Mouse (Mus musculus) heart, adult 2 months (tissue): ENCODE measurements around the gene Adgre4. TPM values are rescaled to one million over a fixed set of nuclear protein-coding genes. Genes with fewer than 3 reads are reported as not detected.
"Not testable (repeated sequence)": the region's sequence is repeated elsewhere in the genome, so short reads cannot be mapped to it uniquely, and the experiment has no call there.

Experiments used
- DNase-seq, 2 experiments: peaks; one replicate each; pipeline ENCODE4 v3.0.0; 2021
- H3K27ac ChIP-seq: fragments of 200-600 bp; 2 replicates; pipeline ENCODE4 v1.8.1; 2022
- H3K27me3 ChIP-seq: fragments of 200-500 bp; 2 replicates; pipeline ENCODE4 v1.6.1; 2012; ENCODE audit warnings: mild to moderate bottlenecking, low read length, inconsistent platforms, mixed read lengths; ENCODE audit not compliant: control insufficient read depth, insufficient read depth
- H3K36me3 ChIP-seq: fragments of 200-500 bp; 2 replicates; pipeline ENCODE4 v1.6.1; 2012; ENCODE audit warnings: low read length, inconsistent platforms; ENCODE audit not compliant: control insufficient read depth, insufficient read depth
- H3K4me1 ChIP-seq: fragments of 200-500 bp; 2 replicates; pipeline ENCODE4 v1.6.1; 2011; ENCODE audit warnings: low read length; ENCODE audit not compliant: control insufficient read depth, insufficient read depth
- H3K4me3 ChIP-seq: fragments of 200-600 bp; 2 replicates; pipeline ENCODE4 v1.8.1; 2022
- H3K79me2 ChIP-seq: fragments of 200-500 bp; replicated peaks from 2 replicates; pipeline ENCODE4 v1.6.1; 2012; ENCODE audit warnings: mild to moderate bottlenecking, inconsistent platforms, low read length, moderate library complexity, mixed read lengths; ENCODE audit not compliant: control insufficient read depth, insufficient read depth
- H3K9ac ChIP-seq: fragments of 200-500 bp; 2 replicates; pipeline ENCODE4 v1.6.1; 2012; ENCODE audit warnings: low read depth, mild to moderate bottlenecking, control low read depth, inconsistent platforms, low read length, mixed read lengths
- CTCF ChIP-seq: fragments of 200-600 bp; IDR thresholded peaks from 2 replicates; pipeline ENCODE4 v1.8.1; 2022; ENCODE audit warnings: antibody characterized with exemption, mild to moderate bottlenecking, moderate library complexity
- EP300 ChIP-seq: fragments of 200-500 bp; IDR thresholded peaks from 2 replicates; pipeline ENCODE4 v1.6.1; 2011; ENCODE audit warnings: low read depth, low read length, control low read depth; ENCODE audit not compliant: insufficient read depth
- POLR2A ChIP-seq: fragments of 200-500 bp; IDR thresholded peaks from 2 replicates; pipeline ENCODE4 v1.6.1; 2011; ENCODE audit warnings: mild to moderate bottlenecking, low read depth, low read length, control low read depth; ENCODE audit not compliant: insufficient read depth
- WGBS: fragments of 180-500 bp; shearing (Covaris S2); methylation state at CpG from one replicate; pipeline ENCODE4 v1.1.7; 2018; 5-methylcytosine and 5-hydroxymethylcytosine counted together
- intact Hi-C: fragments of 180-260 bp; cut with DNase I; formaldehyde crosslinking; loops from one replicate; pipeline ENCODE4 v1.15.1; 2025
- polyA plus RNA-seq: library from polyadenylated mRNA; depleted of rRNA; stranded (reverse); fragments of >200 nt; gene quantifications from 2 replicates; pipeline ENCODE4 v1.2.3, GENCODE M21; 2012
- total RNA-seq, 2 experiments: library from RNA; stranded (reverse); gene quantifications; 2 replicates each; pipeline ENCODE4 v1.2.3; 2021

Gene Adgre4
- total and polyA plus RNA-seq, 3 experiments = 0.47 to 0.92 (median 0.75) TPM

DNA sequence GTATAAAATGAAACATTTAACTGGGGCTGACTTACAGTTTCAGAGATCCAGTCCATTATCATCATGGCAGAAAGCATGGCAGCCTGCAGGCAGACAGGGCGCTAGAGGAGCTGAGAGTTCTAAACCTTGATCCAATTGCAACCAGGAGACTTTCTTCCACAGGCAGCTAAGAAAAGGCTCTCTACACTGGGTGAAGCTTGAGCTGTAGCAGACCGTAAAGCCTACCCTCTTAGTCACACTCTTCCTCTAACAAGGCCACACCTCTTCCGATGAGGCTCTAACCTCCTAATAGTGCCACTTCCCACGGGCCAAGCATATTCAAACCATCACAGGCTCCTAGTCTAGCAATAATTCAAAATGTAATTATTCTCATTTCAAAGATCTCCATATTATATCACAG is 127.4 kb downstream of the Adgre4 start:
- Histone ChIP-seq H3K4me1 (no peaks in the 10 kb centered on the region; the same call in 1 of the 2 replicates), H3K27ac (no peak overlapping the region), H3K79me2 (no peaks in the 10 kb centered on the region), H3K4me3 (no peak overlapping the region), H3K27me3 (no peaks in the 10 kb centered on the region), H3K36me3 (no peaks in the 10 kb centered on the region), H3K9ac (no peak overlapping the region)
- intact Hi-C loops = no loop called here
- DNase-seq = no peak
- 86% methylated on average over 4 of the region's 4 CpGs for WGBS
- TF ChIP-seq EP300 (no peak), POLR2A (no peak), CTCF (no peak)

DNA sequence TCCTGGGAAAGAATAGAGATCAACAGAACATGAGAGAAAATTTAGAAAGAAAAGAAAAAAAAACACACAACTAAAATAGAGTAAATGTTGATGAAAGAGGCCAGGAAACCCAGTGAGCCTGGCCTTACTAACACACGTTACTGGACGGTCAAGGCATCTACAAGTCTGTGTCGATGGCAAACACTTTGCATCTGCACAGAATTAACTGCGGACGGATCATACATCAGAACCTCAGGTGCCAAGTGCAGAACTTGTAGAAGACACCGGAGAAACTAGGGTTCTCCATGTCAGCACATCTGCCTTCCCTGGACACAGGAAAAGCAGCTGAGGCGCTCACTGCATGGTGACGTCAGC is 128.5 kb downstream of the Adgre4 start:
- H3K4me1 ChIP-seq, intact Hi-C loops, H3K79me2 ChIP-seq, H3K36me3 ChIP-seq, H3K27me3 ChIP-seq: not testable (repeated sequence)
- Histone ChIP-seq H3K9ac (peak overlapping the region; percentile 45; the same call in 1 of the 2 replicates), H3K4me3 (peak overlapping the region; percentile 47), H3K27ac (peak overlapping the region; percentile 74)
- DNase-seq = peak in 1 of 2 experiments; percentile 46
- WGBS = 1% methylated on average over 6 of the region's 8 CpGs

DNA sequence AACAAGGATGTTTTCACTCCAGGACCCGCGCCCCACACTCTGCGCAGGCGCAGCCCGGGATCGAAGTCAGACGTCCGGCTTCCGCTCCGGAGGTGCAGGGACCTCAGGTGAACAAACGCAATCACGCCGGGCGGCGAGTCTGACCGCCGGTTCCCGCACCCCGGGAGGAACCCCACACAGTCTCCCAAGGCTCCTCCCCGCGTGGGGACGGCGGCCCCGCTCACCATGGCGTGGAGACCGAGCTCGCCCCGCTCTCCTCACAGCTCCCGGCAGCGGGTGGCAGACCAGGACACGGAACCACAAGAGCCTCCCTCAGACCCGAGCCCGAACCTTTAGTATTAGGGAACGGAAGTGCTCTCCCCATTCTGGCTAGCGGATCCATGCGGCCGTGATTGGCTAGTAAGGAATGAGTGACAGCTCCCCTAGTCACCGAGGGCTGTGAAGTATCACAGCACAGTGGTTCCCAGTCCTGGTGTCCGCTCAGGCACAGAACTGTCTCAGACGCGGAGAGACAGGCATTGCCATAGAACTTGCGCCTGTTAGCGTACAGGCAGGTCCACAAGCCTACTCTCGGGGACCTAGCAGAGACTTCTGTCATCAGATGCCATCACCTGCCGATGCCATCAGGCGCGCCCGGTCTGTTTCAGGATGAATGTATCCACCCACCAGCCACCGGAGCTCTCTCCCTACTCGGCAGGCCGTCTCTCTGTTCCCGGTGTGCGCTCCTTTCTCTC is 129.0 kb downstream of the Adgre4 start, which contains the start of gene Zfp119a:
Zfp119a (minus strand) TSS at position 295 of the 734 bp plus-strand sequence.
- TF ChIP-seq POLR2A = peak; percentile 87
- H3K79me2 ChIP-seq, H3K36me3 ChIP-seq, intact Hi-C loops, H3K4me1 ChIP-seq, H3K27me3 ChIP-seq: not testable (repeated sequence)
- H3K4me3 ChIP-seq = peak within 1 kb of the TSS; percentile 53
- DNase-seq = peak; percentile 85 to 87
- under 1% methylated on average over 48 of the region's 53 CpGs for WGBS
- H3K27ac ChIP-seq = peak within 1 kb of the TSS; percentile 76
- H3K9ac ChIP-seq = peak within 1 kb of the TSS; percentile 58

DNA sequence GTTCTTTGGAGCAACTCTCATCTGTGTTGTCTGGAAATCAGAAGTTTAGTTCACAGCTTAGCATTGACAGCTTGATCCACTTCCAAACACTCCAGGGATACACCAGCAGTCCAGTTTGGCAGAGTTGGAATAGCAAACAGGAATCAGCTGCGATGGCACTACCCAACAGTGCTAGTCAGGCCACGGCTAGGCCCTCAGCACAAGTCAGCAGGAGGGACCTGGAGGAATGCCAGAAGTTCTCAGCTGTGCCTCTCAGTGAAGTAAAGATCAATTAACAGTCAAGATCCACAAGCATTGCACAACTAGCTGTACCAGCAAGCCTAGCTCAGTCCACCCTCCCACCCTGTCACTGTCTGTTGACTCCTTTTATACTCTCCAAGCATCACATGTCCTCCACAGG is 133.8 kb downstream of the Adgre4 start:
- Histone ChIP-seq H3K9ac (no peak overlapping the region), H3K4me1 (no peaks in the 10 kb centered on the region), H3K27me3 (no peaks in the 10 kb centered on the region), H3K4me3 (no peak overlapping the region), H3K79me2 (no peaks in the 10 kb centered on the region), H3K27ac (no peak overlapping the region), H3K36me3 (no peaks in the 10 kb centered on the region)
- no peak for DNase-seq
- TF ChIP-seq CTCF = no peak
- TF ChIP-seq POLR2A = no peak
- no peak for TF ChIP-seq EP300
- 35% methylated on average over 2 of the region's 2 CpGs for WGBS
- intact Hi-C loops = loop anchor here (5.0 kb wide), 1 partner anchor 171 kb away; the partner anchor contains the start of gene Pot1b

DNA sequence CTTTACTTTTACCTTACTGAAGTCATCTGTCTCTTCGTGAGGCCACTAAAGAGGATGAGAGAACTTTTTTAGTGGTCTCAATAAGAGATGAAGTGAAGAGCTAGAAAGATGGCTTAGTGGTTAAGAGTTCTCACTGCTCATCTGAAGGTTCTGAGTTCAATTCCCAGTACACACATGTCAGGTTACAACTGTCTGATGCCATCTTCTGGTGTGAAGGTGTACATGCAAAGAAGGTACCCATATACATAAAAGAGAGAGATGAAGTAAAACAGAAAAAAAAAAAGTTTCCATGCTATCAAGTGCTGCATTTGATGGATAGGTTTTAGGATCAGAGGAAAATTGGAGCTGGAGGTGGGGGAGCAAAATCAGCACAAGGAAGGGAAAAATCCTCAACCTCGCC is 135.1 kb downstream of the Adgre4 start:
- WGBS = 36% methylated on average over 2 of the region's 2 CpGs
- Histone ChIP-seq H3K27ac (no peak overlapping the region), H3K79me2 (no peaks in the 10 kb centered on the region), H3K9ac (no peak overlapping the region), H3K27me3 (no peaks in the 10 kb centered on the region), H3K4me3 (no peak overlapping the region), H3K4me1 (no peaks in the 10 kb centered on the region), H3K36me3 (no peaks in the 10 kb centered on the region)
- intact Hi-C loops = loop anchor here (5.0 kb wide), 1 partner anchor 173 kb away; the partner anchor contains the start of gene Pot1b
- TF ChIP-seq CTCF = peak; percentile 16; the same call in 1 of the 2 replicates
- TF ChIP-seq POLR2A = no peak
- DNase-seq = no peak

DNA sequence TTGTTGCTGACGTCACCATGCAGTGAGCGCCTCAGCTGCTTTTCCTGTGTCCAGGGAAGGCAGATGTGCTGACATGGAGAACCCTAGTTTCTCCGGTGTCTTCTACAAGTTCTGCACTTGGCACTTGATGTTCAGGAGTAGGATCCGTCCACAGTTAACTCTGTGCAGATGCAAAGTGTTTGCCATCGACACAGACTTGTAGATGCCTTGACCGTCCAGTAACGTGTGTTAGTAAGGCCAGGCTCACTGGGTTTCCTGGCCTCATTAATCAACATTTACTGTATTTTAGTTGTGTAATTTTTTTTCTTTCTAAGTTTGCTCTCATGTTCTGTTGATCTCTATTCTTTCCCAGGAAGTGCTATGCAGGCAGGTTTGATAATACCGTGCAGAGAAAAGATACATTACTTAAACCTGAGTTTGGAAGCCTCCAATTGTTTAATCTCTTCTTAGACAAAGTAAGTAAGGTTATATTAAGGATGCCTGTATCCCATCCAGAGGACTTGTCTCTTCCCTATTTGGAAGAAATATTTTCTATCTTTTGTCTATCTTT is 142.7 kb downstream of the Adgre4 start:
- DNase-seq = not testable (repeated sequence)

More for the DNA sequence above, 142.7 kb downstream of the Adgre4 start:
- H3K79me2 ChIP-seq, H3K36me3 ChIP-seq, H3K27me3 ChIP-seq, H3K4me1 ChIP-seq: not testable (repeated sequence)
- H3K4me3 ChIP-seq = peak overlapping the region; percentile 54
- intact Hi-C loops = loop anchor here (1.0 to 5.0 kb wide), 2 partner anchors 55 to 65 kb away; partner anchors contain the start of gene Zfp119b
- peak overlapping the region; percentile 80 for H3K27ac ChIP-seq
- 7% methylated on average over 6 of the region's 8 CpGs for WGBS
- H3K9ac ChIP-seq = peak overlapping the region; percentile 13; the same call in 1 of the 2 replicates
